Comparison of ENCODE assay signal across 37 mouse cellular contexts in the genomic region with DNA sequence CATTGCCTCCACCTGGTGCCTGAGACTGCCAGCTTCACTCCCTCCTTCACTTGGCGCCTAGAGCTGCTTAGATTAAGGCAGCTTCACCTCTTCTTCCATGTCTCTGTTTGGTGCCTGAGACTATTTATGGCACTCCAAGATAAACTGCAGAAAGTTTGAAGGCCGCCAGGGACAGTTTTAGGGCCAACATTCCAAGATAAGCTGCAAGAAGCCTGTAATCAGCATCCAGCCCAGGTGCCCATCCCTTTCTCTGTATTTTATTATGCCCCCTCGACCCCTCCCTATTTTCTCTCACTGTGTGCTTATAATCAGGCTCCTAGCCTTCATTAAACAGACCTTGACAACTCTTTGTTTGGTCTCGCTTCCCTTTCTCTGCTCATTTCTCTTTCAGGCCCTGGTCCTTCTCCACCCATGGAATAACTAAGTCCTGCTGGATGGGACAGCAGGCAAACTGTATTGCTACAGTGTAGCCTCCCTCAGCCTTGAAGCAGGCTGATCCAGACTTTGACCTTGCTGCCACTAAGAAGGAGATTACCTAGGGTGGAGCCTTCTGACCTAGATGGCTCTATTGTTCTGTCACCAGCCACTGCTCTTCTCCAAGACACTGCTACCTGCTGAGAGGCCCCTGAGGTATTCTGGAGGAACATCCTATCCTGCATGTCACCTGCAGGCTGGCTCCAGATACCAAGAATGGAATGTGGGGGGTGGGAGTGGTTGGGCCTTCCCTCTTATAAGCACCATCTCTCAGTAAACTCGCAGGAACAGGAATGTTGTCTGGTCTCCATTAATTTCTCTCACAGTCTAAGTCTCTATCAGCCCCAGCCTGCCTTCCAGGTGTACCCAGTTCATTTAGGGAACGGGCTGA. TPM values are rescaled to one million over a fixed set of nuclear protein-coding genes. Genes with fewer than 3 reads are reported as not detected.
"Had no signal": no experiment of that assay in that cellular context is flagged by ENCODE, and none has a peak within 500 bp of the region (broad histone marks: within the 10 kb centered on the region; RNA-seq: fewer than 3 reads in every experiment).

No protein-coding gene starts in this region.

RNA-seq across cellular contexts. Expression of gene Olfr836, which starts 27.1 kb away (rescaled TPM):
- total RNA-seq: gastrocnemius, adult 18-20 months; gastrocnemius, adult 8-10 months; gastrocnemius, postnatal 14 days; gastrocnemius, postnatal 36 days; heart, adult 2 months; heart, postnatal 14 days; heart, postnatal 36 days; hematopoietic stem cell, adult 5-6 weeks; hindbrain, postnatal 0 days; layer of hippocampus, adult 18-20 months; layer of hippocampus, adult 8-10 months; layer of hippocampus, postnatal 14 days; layer of hippocampus, postnatal 36 days; left cerebral cortex, adult 18-20 months; left cerebral cortex, adult 8-10 months; left cerebral cortex, postnatal 10 days; left cerebral cortex, postnatal 25 days; left cerebral cortex, postnatal 4 days; liver, adult 2 months had no signal
- polyA plus RNA-seq: gonadal fat pad, adult 2 months; heart, adult 2 months; heart, embryonic 11.5 days; heart, embryonic 13.5 days; heart, embryonic 15.5 days; heart, postnatal 0 days; hindbrain, embryonic 11.5 days; hindbrain, embryonic 13.5 days; hindbrain, embryonic 15.5 days; hindbrain, postnatal 0 days; kidney, adult 2 months; kidney, embryonic 15.5 days; kidney, postnatal 0 days; large intestine, adult 2 months; limb, embryonic 11.5 days; limb, embryonic 13.5 days; limb, embryonic 15.5 days; liver, adult 2 months; liver, embryonic 12.5 days; liver, embryonic 14.5 days; liver, embryonic 16.5 days had no signal

RNA-seq across cellular contexts. Expression of gene Olfr837, which starts 43.0 kb away (rescaled TPM):
- total RNA-seq: gastrocnemius, adult 18-20 months; gastrocnemius, adult 8-10 months; gastrocnemius, postnatal 14 days; gastrocnemius, postnatal 36 days; heart, adult 2 months; heart, postnatal 14 days; heart, postnatal 36 days; hematopoietic stem cell, adult 5-6 weeks; hindbrain, postnatal 0 days; layer of hippocampus, adult 18-20 months; layer of hippocampus, adult 8-10 months; layer of hippocampus, postnatal 14 days; layer of hippocampus, postnatal 36 days; left cerebral cortex, adult 18-20 months; left cerebral cortex, adult 8-10 months; left cerebral cortex, postnatal 10 days; left cerebral cortex, postnatal 25 days; left cerebral cortex, postnatal 4 days; liver, adult 2 months had no signal
- polyA plus RNA-seq: gonadal fat pad, adult 2 months; heart, adult 2 months; heart, embryonic 11.5 days; heart, embryonic 13.5 days; heart, embryonic 15.5 days; heart, postnatal 0 days; hindbrain, embryonic 11.5 days; hindbrain, embryonic 13.5 days; hindbrain, embryonic 15.5 days; hindbrain, postnatal 0 days; kidney, adult 2 months; kidney, embryonic 15.5 days; kidney, postnatal 0 days; large intestine, adult 2 months; limb, embryonic 11.5 days; limb, embryonic 13.5 days; limb, embryonic 15.5 days; liver, adult 2 months; liver, embryonic 12.5 days; liver, embryonic 14.5 days; liver, embryonic 16.5 days had no signal
